Mouse (Mus musculus) MEL (cell line): ENCODE results near the gene Tesk1. TPM values are rescaled to one million over a fixed set of nuclear protein-coding genes. Genes with fewer than 3 reads are reported as not detected.

Experiments used
- DNase-seq: peaks from one replicate; pipeline ENCODE4 v3.0.0; 2011; ENCODE audit warnings: low read depth, low spot score
- H3K27ac ChIP-seq: 2 replicates; pipeline ENCODE4 v1.5.1; 2012; ENCODE audit warnings: low read depth, mild to moderate bottlenecking, control low read depth, low read length, moderate library complexity; ENCODE audit not compliant: control insufficient read depth
- H3K27me3 ChIP-seq, 2 experiments: fragments of 150-350 bp in 1 of 2; sonication (generic) in 1 of 2; 2 replicates each; pipeline ENCODE4 v1.6.1; 2012; ENCODE audit warnings: low read length in 2 of 2, mild to moderate bottlenecking in 2 of 2, improper control_type of control experiment in 1 of 2, moderate library complexity in 1 of 2; ENCODE audit not compliant: insufficient read depth in 2 of 2, control insufficient read depth in 1 of 2
- H3K36me3 ChIP-seq, 2 experiments: 2 replicates each; pipeline ENCODE4 v1.6.1; 2012 to 2014; ENCODE audit warnings: low read length in 2 of 2, improper control_type of control experiment in 1 of 2, inconsistent platforms in 1 of 2, mild to moderate bottlenecking in 1 of 2; ENCODE audit not compliant: insufficient read depth in 2 of 2, control insufficient read depth in 1 of 2
- H3K4me1 ChIP-seq, 2 experiments: fragments of 150-350 bp in 1 of 2; sonication (generic) in 1 of 2; 2 replicates each; pipeline ENCODE4 v1.6.1; 2012; ENCODE audit warnings: low read length in 2 of 2, improper control_type of control experiment in 1 of 2, mild to moderate bottlenecking in 1 of 2; ENCODE audit not compliant: insufficient read depth in 2 of 2, control insufficient read depth in 1 of 2
- H3K4me3 ChIP-seq, 2 experiments: fragments of 150-350 bp in 1 of 2; sonication (generic) in 1 of 2; 2 replicates each; pipeline ENCODE4 v1.5.1; 2012; ENCODE audit warnings: low read depth in 2 of 2, low read length in 2 of 2, mild to moderate bottlenecking in 2 of 2, moderate library complexity in 2 of 2, control low read depth in 1 of 2, improper control_type of control experiment in 1 of 2; ENCODE audit not compliant: control insufficient read depth in 1 of 2, insufficient read depth in 1 of 2
- H3K79me2 ChIP-seq: 2 replicates; pipeline ENCODE4 v1.6.1; 2012; ENCODE audit warnings: mild to moderate bottlenecking, low read length, moderate library complexity; ENCODE audit not compliant: control insufficient read depth, poor library complexity, insufficient read depth
- H3K9ac ChIP-seq: 2 replicates; pipeline ENCODE4 v1.6.1; 2012; ENCODE audit warnings: low read depth, mild to moderate bottlenecking, control low read depth, low read length, moderate library complexity; ENCODE audit not compliant: control insufficient read depth, poor library complexity, severe bottlenecking
- H3K9me3 ChIP-seq: fragments of 150-350 bp; sonication (generic); replicated peaks from 2 replicates; pipeline ENCODE4 v1.6.1; 2012; ENCODE audit warnings: mild to moderate bottlenecking, low read length, improper control_type of control experiment, moderate library complexity; ENCODE audit not compliant: insufficient read depth
- BHLHE40 ChIP-seq: IDR thresholded peaks from 2 replicates; pipeline ENCODE4 v1.6.1; 2012; ENCODE audit warnings: low read depth, mild to moderate bottlenecking, inconsistent platforms, low read length, improper control_type of control experiment, borderline replicate concordance
- CHD1 ChIP-seq: IDR thresholded peaks from 2 replicates; pipeline ENCODE4 v1.6.1; 2012; ENCODE audit warnings: low read depth, mild to moderate bottlenecking, inconsistent platforms, low read length, improper control_type of control experiment
- CHD2 ChIP-seq: IDR thresholded peaks from 2 replicates; pipeline ENCODE4 v1.6.1; 2011; ENCODE audit warnings: low read length, improper control_type of control experiment
- CTCF ChIP-seq, 3 experiments: IDR thresholded peaks in 2 of 3; conservative IDR thresholded peaks in 1 of 3; 2 replicates each; pipeline ENCODE4 v1.5.1; 2011 to 2012; ENCODE audit warnings: low read length in 3 of 3, low read depth in 2 of 3, mild to moderate bottlenecking in 2 of 3, improper control_type of control experiment in 1 of 3, inconsistent platforms in 1 of 3, mixed read lengths in 1 of 3, moderate library complexity in 1 of 3; ENCODE audit not compliant: control insufficient read depth in 1 of 3, insufficient read depth in 1 of 3, poor library complexity in 1 of 3, severe bottlenecking in 1 of 3
- E2F4 ChIP-seq: IDR thresholded peaks from 2 replicates; pipeline ENCODE4 v1.6.1; 2011; ENCODE audit warnings: low read depth, low read length, improper control_type of control experiment, borderline replicate concordance
- EP300 ChIP-seq, 2 experiments: IDR thresholded peaks; 2 replicates each; pipeline ENCODE4 v1.6.1; 2011; ENCODE audit warnings: improper control_type of control experiment in 2 of 2, low read length in 2 of 2, low read depth in 1 of 2, mild to moderate bottlenecking in 1 of 2
- ETS1 ChIP-seq: IDR thresholded peaks from 2 replicates; pipeline ENCODE4 v1.6.1; 2012; ENCODE audit warnings: low read depth, mild to moderate bottlenecking, inconsistent platforms, low read length, improper control_type of control experiment, moderate library complexity
- GABPA ChIP-seq: IDR thresholded peaks from 2 replicates; pipeline ENCODE4 v1.6.1; 2012; ENCODE audit warnings: low read depth, mild to moderate bottlenecking, inconsistent platforms, low read length, improper control_type of control experiment, moderate library complexity
- GATA1 ChIP-seq: IDR thresholded peaks from 2 replicates; pipeline ENCODE4 v1.6.1; 2011; ENCODE audit warnings: low read depth, low read length, improper control_type of control experiment
- HCFC1 ChIP-seq: IDR thresholded peaks from 2 replicates; pipeline ENCODE4 v1.6.1; 2012; ENCODE audit warnings: low read depth, mild to moderate bottlenecking, inconsistent platforms, low read length, improper control_type of control experiment, moderate library complexity
- JUND ChIP-seq: IDR thresholded peaks from 2 replicates; pipeline ENCODE4 v1.6.1; 2011; ENCODE audit warnings: low read depth, mild to moderate bottlenecking, improper control_type of control experiment, low read length
- KAT2A ChIP-seq: conservative IDR thresholded peaks from 2 replicates; pipeline ENCODE4 v1.6.1; 2012; ENCODE audit warnings: low read depth, low read length, improper control_type of control experiment, inconsistent platforms
- MAFK ChIP-seq: IDR thresholded peaks from 2 replicates; pipeline ENCODE4 v1.6.1; 2011; ENCODE audit warnings: low read depth, mild to moderate bottlenecking, low read length, improper control_type of control experiment, borderline replicate concordance
- MAX ChIP-seq: IDR thresholded peaks from 2 replicates; pipeline ENCODE4 v1.6.1; 2011; ENCODE audit warnings: low read length, improper control_type of control experiment
- MAZ ChIP-seq: IDR thresholded peaks from 2 replicates; pipeline ENCODE4 v1.6.1; 2012; ENCODE audit warnings: low read depth, mild to moderate bottlenecking, inconsistent platforms, low read length, improper control_type of control experiment
- MXI1 ChIP-seq: IDR thresholded peaks from 2 replicates; pipeline ENCODE4 v1.6.1; 2011; ENCODE audit warnings: mild to moderate bottlenecking, low read depth, low read length, improper control_type of control experiment
- MYC ChIP-seq: IDR thresholded peaks from 2 replicates; pipeline ENCODE4 v1.6.1; 2011; ENCODE audit warnings: low read depth, mild to moderate bottlenecking, low read length, improper control_type of control experiment, moderate library complexity
- NRF1 ChIP-seq: IDR thresholded peaks from 2 replicates; pipeline ENCODE4 v1.6.1; 2014; ENCODE audit warnings: low read depth, mild to moderate bottlenecking, inconsistent platforms, low read length, improper control_type of control experiment, moderate library complexity; ENCODE audit not compliant: poor library complexity, insufficient read depth, severe bottlenecking
- POLR2A ChIP-seq, 2 experiments: IDR thresholded peaks; 2 replicates each; pipeline ENCODE4 v1.6.1; 2011 to 2012; ENCODE audit warnings: low read length in 2 of 2, mild to moderate bottlenecking in 2 of 2, control low read depth in 1 of 2, improper control_type of control experiment in 1 of 2, low read depth in 1 of 2, moderate library complexity in 1 of 2; ENCODE audit not compliant: control insufficient read depth in 1 of 2, insufficient read depth in 1 of 2, poor library complexity in 1 of 2
- POLR2AphosphoS2 ChIP-seq: IDR thresholded peaks from 2 replicates; pipeline ENCODE4 v1.6.1; 2011; ENCODE audit warnings: low read length, improper control_type of control experiment
- POLR2AphosphoS5 ChIP-seq: IDR thresholded peaks from 2 replicates; pipeline ENCODE4 v1.6.1; 2012; ENCODE audit warnings: low read depth, borderline replicate concordance, mild to moderate bottlenecking, inconsistent platforms, low read length, moderate library complexity, mixed read lengths
- RAD21 ChIP-seq: IDR thresholded peaks from 2 replicates; pipeline ENCODE4 v1.6.1; 2011; ENCODE audit warnings: mild to moderate bottlenecking, low read depth, low read length, improper control_type of control experiment
- RCOR1 ChIP-seq: IDR thresholded peaks from 2 replicates; pipeline ENCODE4 v1.6.1; 2012; ENCODE audit warnings: low read depth, mild to moderate bottlenecking, inconsistent platforms, low read length, improper control_type of control experiment
- SMC3 ChIP-seq: IDR thresholded peaks from 2 replicates; pipeline ENCODE4 v1.6.1; 2011; ENCODE audit warnings: low read depth, low read length, improper control_type of control experiment
- TBP ChIP-seq: IDR thresholded peaks from 2 replicates; pipeline ENCODE4 v1.8.0; 2011; ENCODE audit warnings: low read depth, low read length, improper control_type of control experiment
- UBTF ChIP-seq: IDR thresholded peaks from 2 replicates; pipeline ENCODE4 v1.6.1; 2012; ENCODE audit warnings: low read depth, mild to moderate bottlenecking, inconsistent platforms, low read length, improper control_type of control experiment, moderate library complexity, borderline replicate concordance; ENCODE audit not compliant: insufficient read depth
- USF2 ChIP-seq, 2 experiments: IDR thresholded peaks; 2 replicates each; pipeline ENCODE4 v1.6.1; 2011 to 2012; ENCODE audit warnings: improper control_type of control experiment in 2 of 2, low read length in 2 of 2, borderline replicate concordance in 1 of 2, inconsistent platforms in 1 of 2, low read depth in 1 of 2, mild to moderate bottlenecking in 1 of 2; ENCODE audit not compliant: insufficient read depth in 1 of 2
- ZC3H11A ChIP-seq: IDR thresholded peaks from 2 replicates; pipeline ENCODE4 v1.6.1; 2012; ENCODE audit warnings: low read depth, mild to moderate bottlenecking, inconsistent platforms, low read length, improper control_type of control experiment
- ZKSCAN1 ChIP-seq: IDR thresholded peaks from 2 replicates; pipeline ENCODE4 v1.6.1; 2012; ENCODE audit warnings: low read depth, mild to moderate bottlenecking, inconsistent platforms, low read length, improper control_type of control experiment, moderate library complexity
- ZMIZ1 ChIP-seq: IDR thresholded peaks from 2 replicates; pipeline ENCODE4 v1.6.1; 2012; ENCODE audit warnings: low read depth, mild to moderate bottlenecking, inconsistent platforms, low read length, improper control_type of control experiment, moderate library complexity
- ZNF384 ChIP-seq: IDR thresholded peaks from 2 replicates; pipeline ENCODE4 v1.6.1; 2012; ENCODE audit warnings: low read depth, mild to moderate bottlenecking, inconsistent platforms, low read length, improper control_type of control experiment
- polyA plus RNA-seq, 2 experiments: library from polyadenylated mRNA; stranded (reverse) in 1 of 2; unstranded in 1 of 2; fragments of >175 nt in 1 of 2; fragments of >200 nt in 1 of 2; gene quantifications; 2 replicates each; pipeline versions ENCODE4 v1.2.1 to v1.2.4; 2012; ENCODE audit warnings: low replicate concordance in 2 of 2, low read depth in 1 of 2; ENCODE audit not compliant: insufficient read length in 2 of 2, insufficient read depth in 1 of 2, missing spikeins in 1 of 2
- total RNA-seq: library from RNA; depleted of rRNA; stranded (reverse); fragments of 300-350 nt; gene quantifications from 2 replicates; pipeline ENCODE4 v1.2.3, GENCODE M21; 2012

Tesk1 gene
- total and polyA plus RNA-seq, 3 experiments = 9.1 to 24.6 TPM; not detected in 1

DNA sequence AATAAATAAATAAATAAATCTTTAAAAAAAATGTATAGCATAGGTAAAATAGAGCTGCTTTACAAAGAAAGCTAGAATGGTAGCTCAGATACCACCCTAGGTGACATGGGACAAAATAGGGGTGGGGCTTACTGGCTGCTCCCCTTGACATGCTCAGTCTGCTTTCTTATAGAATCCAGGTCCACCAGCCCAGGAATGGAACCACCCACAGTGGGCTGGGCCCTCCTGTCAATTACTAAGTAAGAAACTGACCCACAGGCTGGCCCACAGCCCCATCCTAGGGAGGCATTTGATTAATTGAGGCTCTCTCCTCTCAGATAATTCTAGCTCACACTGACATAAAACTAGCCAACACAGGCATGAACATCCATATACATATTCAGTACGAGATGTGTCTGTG, 8.9 kb upstream of the Tesk1 start:
- Histone ChIP-seq H3K4me3 (no peak overlapping the region), H3K27ac (no peak overlapping the region), H3K4me1 (no peaks in the 10 kb centered on the region), H3K9ac (no peak overlapping the region), H3K9me3 (no peaks in the 10 kb centered on the region), H3K27me3 (no peaks in the 10 kb centered on the region), H3K79me2 (no peaks in the 10 kb centered on the region), H3K36me3 (no peaks in the 10 kb centered on the region)
- TF ChIP-seq EP300 (IDR thresholded peaks at IDR 0.05; ENCODE audit: low read depth in 1 of 2, low read length in 2 of 2) = no peak
- no peak for TF ChIP-seq ZNF384
- no peak for TF ChIP-seq ZKSCAN1
- no peak for TF ChIP-seq MAX
- TF ChIP-seq POLR2AphosphoS5 = no peak
- no peak for TF ChIP-seq MAFK
- DNase-seq = no peak

DNA sequence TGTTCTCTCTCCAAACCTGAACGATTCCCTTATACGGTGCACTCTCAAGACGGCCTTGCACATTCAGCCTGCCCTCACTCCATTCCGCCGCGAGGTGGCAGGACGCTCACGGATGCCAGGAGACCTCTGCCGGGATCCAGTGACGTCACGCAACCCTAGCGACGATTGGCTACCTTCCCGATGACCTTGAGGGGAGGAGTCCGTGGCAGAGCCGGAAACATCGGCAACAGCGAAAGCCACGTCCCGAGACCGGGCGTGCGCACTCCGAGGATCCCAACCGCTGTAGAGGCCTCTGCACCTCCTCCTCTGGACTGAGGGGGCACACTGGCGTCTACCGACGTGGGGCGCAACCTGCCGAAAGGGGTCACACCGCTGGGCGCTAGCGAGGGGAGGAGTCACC, 305 bp downstream of the Tesk1 start:
- H3K36me3 ChIP-seq = no peaks in the 10 kb centered on the region
- H3K9me3 ChIP-seq = no peaks in the 10 kb centered on the region
- peak; percentile 99 for DNase-seq
- peak overlapping the region; percentile 59 for H3K9ac ChIP-seq
- peaks cover 0 to 1% of the 10 kb centered on the region in 2 experiments; a peak in 2 of 4 replicates for H3K4me1 ChIP-seq
- H3K4me3 ChIP-seq = peak overlapping the region; percentile 78 to 90
- H3K27me3 ChIP-seq = no peaks in the 10 kb centered on the region
- peaks cover 3% of the 10 kb centered on the region; the same call in 1 of the 2 replicates for H3K79me2 ChIP-seq
- peak overlapping the region; percentile 30 for H3K27ac ChIP-seq
- TF ChIP-seq ZC3H11A (peak; percentile 84), E2F4 (no peak), POLR2A (IDR thresholded peaks at IDR 0.05; ENCODE audit: control insufficient read depth in 1 of 2, insufficient read depth in 1 of 2, low read depth in 1 of 2, low read length in 2 of 2, poor library complexity in 1 of 2) (peak in 1 of 2 experiments; percentile 58; a peak in 2 of 4 replicates), MYC (0 out of 2 replicates have a peak, but pooled peaks have one; percentile 18), RCOR1 (no peak), MXI1 (peak; percentile 85), MAZ (peak; percentile 86), POLR2AphosphoS5 (no peak), SMC3 (peak; percentile 94), JUND (no peak), BHLHE40 (0 out of 2 replicates have a peak, but pooled peaks have one; percentile 7), HCFC1 (peak; percentile 79), UBTF (no peak), USF2 (IDR thresholded peaks at IDR 0.05; ENCODE audit: borderline replicate concordance in 1 of 2, insufficient read depth in 1 of 2, low read depth in 1 of 2, low read length in 2 of 2) (no peak), POLR2AphosphoS2 (no peak), CHD2 (no peak), NRF1 (peak; percentile 73), MAX (peak; percentile 54; the same call in 1 of the 2 replicates), RAD21 (peak; percentile 83), CHD1 (no peak), GATA1 (no peak), GABPA (0 out of 2 replicates have a peak, but pooled peaks have one; percentile 45), MAFK (no peak), ZMIZ1 (no peak), CTCF (IDR thresholded peaks at IDR 0.05 in 2 of 3, conservative IDR thresholded peaks at IDR 0.05 in 1 of 3; ENCODE audit: control insufficient read depth in 1 of 3, insufficient read depth in 1 of 3, low read depth in 2 of 3, low read length in 3 of 3, poor library complexity in 1 of 3, severe bottlenecking in 1 of 3) (peak; percentile 61 to 97 (median 71)), ETS1 (no peak), KAT2A (no peak; the same call in 1 of the 2 replicates), TBP (peak; percentile 52; the same call in 1 of the 2 replicates)
